Mouse (Mus musculus) MEL (cell line): Measurements from ENCODE around the gene Rgl1. TPM values are rescaled to one million over a fixed set of nuclear protein-coding genes. Genes with fewer than 3 reads are reported as not detected.

ENCODE experiments used
- DNase-seq: peaks from one replicate; pipeline ENCODE4 v3.0.0; 2011; ENCODE audit warnings: low read depth, low spot score
- H3K27ac ChIP-seq: 2 replicates; pipeline ENCODE4 v1.5.1; 2012; ENCODE audit warnings: low read depth, mild to moderate bottlenecking, control low read depth, low read length, moderate library complexity; ENCODE audit not compliant: control insufficient read depth
- H3K27me3 ChIP-seq, 2 experiments: fragments of 150-350 bp in 1 of 2; sonication (generic) in 1 of 2; 2 replicates each; pipeline ENCODE4 v1.6.1; 2012; ENCODE audit warnings: low read length in 2 of 2, mild to moderate bottlenecking in 2 of 2, improper control_type of control experiment in 1 of 2, moderate library complexity in 1 of 2; ENCODE audit not compliant: insufficient read depth in 2 of 2, control insufficient read depth in 1 of 2
- H3K36me3 ChIP-seq, 2 experiments: 2 replicates each; pipeline ENCODE4 v1.6.1; 2012 to 2014; ENCODE audit warnings: low read length in 2 of 2, improper control_type of control experiment in 1 of 2, inconsistent platforms in 1 of 2, mild to moderate bottlenecking in 1 of 2; ENCODE audit not compliant: insufficient read depth in 2 of 2, control insufficient read depth in 1 of 2
- H3K4me1 ChIP-seq, 2 experiments: fragments of 150-350 bp in 1 of 2; sonication (generic) in 1 of 2; 2 replicates each; pipeline ENCODE4 v1.6.1; 2012; ENCODE audit warnings: low read length in 2 of 2, improper control_type of control experiment in 1 of 2, mild to moderate bottlenecking in 1 of 2; ENCODE audit not compliant: insufficient read depth in 2 of 2, control insufficient read depth in 1 of 2
- H3K4me3 ChIP-seq, 2 experiments: fragments of 150-350 bp in 1 of 2; sonication (generic) in 1 of 2; 2 replicates each; pipeline ENCODE4 v1.5.1; 2012; ENCODE audit warnings: low read depth in 2 of 2, low read length in 2 of 2, mild to moderate bottlenecking in 2 of 2, moderate library complexity in 2 of 2, control low read depth in 1 of 2, improper control_type of control experiment in 1 of 2; ENCODE audit not compliant: control insufficient read depth in 1 of 2, insufficient read depth in 1 of 2
- H3K79me2 ChIP-seq: 2 replicates; pipeline ENCODE4 v1.6.1; 2012; ENCODE audit warnings: mild to moderate bottlenecking, low read length, moderate library complexity; ENCODE audit not compliant: control insufficient read depth, poor library complexity, insufficient read depth
- H3K9ac ChIP-seq: 2 replicates; pipeline ENCODE4 v1.6.1; 2012; ENCODE audit warnings: low read depth, mild to moderate bottlenecking, control low read depth, low read length, moderate library complexity; ENCODE audit not compliant: control insufficient read depth, poor library complexity, severe bottlenecking
- H3K9me3 ChIP-seq: fragments of 150-350 bp; sonication (generic); replicated peaks from 2 replicates; pipeline ENCODE4 v1.6.1; 2012; ENCODE audit warnings: mild to moderate bottlenecking, low read length, improper control_type of control experiment, moderate library complexity; ENCODE audit not compliant: insufficient read depth
- BHLHE40 ChIP-seq: IDR thresholded peaks from 2 replicates; pipeline ENCODE4 v1.6.1; 2012; ENCODE audit warnings: low read depth, mild to moderate bottlenecking, inconsistent platforms, low read length, improper control_type of control experiment, borderline replicate concordance
- EP300 ChIP-seq, 2 experiments: IDR thresholded peaks; 2 replicates each; pipeline ENCODE4 v1.6.1; 2011; ENCODE audit warnings: improper control_type of control experiment in 2 of 2, low read length in 2 of 2, low read depth in 1 of 2, mild to moderate bottlenecking in 1 of 2
- GABPA ChIP-seq: IDR thresholded peaks from 2 replicates; pipeline ENCODE4 v1.6.1; 2012; ENCODE audit warnings: low read depth, mild to moderate bottlenecking, inconsistent platforms, low read length, improper control_type of control experiment, moderate library complexity
- HCFC1 ChIP-seq: IDR thresholded peaks from 2 replicates; pipeline ENCODE4 v1.6.1; 2012; ENCODE audit warnings: low read depth, mild to moderate bottlenecking, inconsistent platforms, low read length, improper control_type of control experiment, moderate library complexity
- KAT2A ChIP-seq: conservative IDR thresholded peaks from 2 replicates; pipeline ENCODE4 v1.6.1; 2012; ENCODE audit warnings: low read depth, low read length, improper control_type of control experiment, inconsistent platforms
- MAFK ChIP-seq: IDR thresholded peaks from 2 replicates; pipeline ENCODE4 v1.6.1; 2011; ENCODE audit warnings: low read depth, mild to moderate bottlenecking, low read length, improper control_type of control experiment, borderline replicate concordance
- MAX ChIP-seq: IDR thresholded peaks from 2 replicates; pipeline ENCODE4 v1.6.1; 2011; ENCODE audit warnings: low read length, improper control_type of control experiment
- MAZ ChIP-seq: IDR thresholded peaks from 2 replicates; pipeline ENCODE4 v1.6.1; 2012; ENCODE audit warnings: low read depth, mild to moderate bottlenecking, inconsistent platforms, low read length, improper control_type of control experiment
- MYB ChIP-seq: IDR thresholded peaks from 2 replicates; pipeline ENCODE4 v1.6.1; 2011; ENCODE audit warnings: mild to moderate bottlenecking, low read depth, low read length, improper control_type of control experiment
- NRF1 ChIP-seq: IDR thresholded peaks from 2 replicates; pipeline ENCODE4 v1.6.1; 2014; ENCODE audit warnings: low read depth, mild to moderate bottlenecking, inconsistent platforms, low read length, improper control_type of control experiment, moderate library complexity; ENCODE audit not compliant: poor library complexity, insufficient read depth, severe bottlenecking
- POLR2AphosphoS2 ChIP-seq: IDR thresholded peaks from 2 replicates; pipeline ENCODE4 v1.6.1; 2011; ENCODE audit warnings: low read length, improper control_type of control experiment
- RAD21 ChIP-seq: IDR thresholded peaks from 2 replicates; pipeline ENCODE4 v1.6.1; 2011; ENCODE audit warnings: mild to moderate bottlenecking, low read depth, low read length, improper control_type of control experiment
- RCOR1 ChIP-seq: IDR thresholded peaks from 2 replicates; pipeline ENCODE4 v1.6.1; 2012; ENCODE audit warnings: low read depth, mild to moderate bottlenecking, inconsistent platforms, low read length, improper control_type of control experiment
- TAL1 ChIP-seq: IDR thresholded peaks from 2 replicates; pipeline ENCODE4 v1.6.1; 2012; ENCODE audit warnings: mild to moderate bottlenecking, inconsistent platforms, low read length, moderate library complexity, mixed read lengths
- TBP ChIP-seq: IDR thresholded peaks from 2 replicates; pipeline ENCODE4 v1.8.0; 2011; ENCODE audit warnings: low read depth, low read length, improper control_type of control experiment
- USF1 ChIP-seq: IDR thresholded peaks from 2 replicates; pipeline ENCODE4 v1.6.1; 2014; ENCODE audit warnings: low read depth, mild to moderate bottlenecking, inconsistent platforms, low read length, improper control_type of control experiment, moderate library complexity
- USF2 ChIP-seq, 2 experiments: IDR thresholded peaks; 2 replicates each; pipeline ENCODE4 v1.6.1; 2011 to 2012; ENCODE audit warnings: improper control_type of control experiment in 2 of 2, low read length in 2 of 2, borderline replicate concordance in 1 of 2, inconsistent platforms in 1 of 2, low read depth in 1 of 2, mild to moderate bottlenecking in 1 of 2; ENCODE audit not compliant: insufficient read depth in 1 of 2
- ZKSCAN1 ChIP-seq: IDR thresholded peaks from 2 replicates; pipeline ENCODE4 v1.6.1; 2012; ENCODE audit warnings: low read depth, mild to moderate bottlenecking, inconsistent platforms, low read length, improper control_type of control experiment, moderate library complexity
- ZMIZ1 ChIP-seq: IDR thresholded peaks from 2 replicates; pipeline ENCODE4 v1.6.1; 2012; ENCODE audit warnings: low read depth, mild to moderate bottlenecking, inconsistent platforms, low read length, improper control_type of control experiment, moderate library complexity
- polyA plus RNA-seq, 2 experiments: library from polyadenylated mRNA; stranded (reverse) in 1 of 2; unstranded in 1 of 2; fragments of >175 nt in 1 of 2; fragments of >200 nt in 1 of 2; gene quantifications; 2 replicates each; pipeline versions ENCODE4 v1.2.1 to v1.2.4; 2012; ENCODE audit warnings: low replicate concordance in 2 of 2, low read depth in 1 of 2; ENCODE audit not compliant: insufficient read length in 2 of 2, insufficient read depth in 1 of 2, missing spikeins in 1 of 2
- total RNA-seq: library from RNA; depleted of rRNA; stranded (reverse); fragments of 300-350 nt; gene quantifications from 2 replicates; pipeline ENCODE4 v1.2.3, GENCODE M21; 2012; rRNA removed

Gene Rgl1
- total and polyA plus RNA-seq, 3 experiments, result 0.12 to 0.39 TPM; not detected in 1

GRCm38 (mm10) chr1:152476126-152476525 is 290.0 kb downstream of the Rgl1 start:
- H3K9me3 ChIP-seq, result no peaks in the 10 kb centered on the region
- no peak for TF ChIP-seq POLR2AphosphoS2
- no peak for TF ChIP-seq USF1
- TF ChIP-seq TBP, result no peak
- no peak for TF ChIP-seq NRF1
- no peak for TF ChIP-seq MAFK
- H3K27ac ChIP-seq, result no peak overlapping the region
- no peaks in the 10 kb centered on the region for H3K36me3 ChIP-seq
- no peaks in the 10 kb centered on the region for H3K79me2 ChIP-seq
- DNase-seq, result no peak
- H3K9ac ChIP-seq, result no peak overlapping the region
- no peaks in the 10 kb centered on the region for H3K4me1 ChIP-seq
- H3K27me3 ChIP-seq, result peaks cover 6 to 8% of the 10 kb centered on the region in 2 experiments
- no peak overlapping the region for H3K4me3 ChIP-seq

DNA sequence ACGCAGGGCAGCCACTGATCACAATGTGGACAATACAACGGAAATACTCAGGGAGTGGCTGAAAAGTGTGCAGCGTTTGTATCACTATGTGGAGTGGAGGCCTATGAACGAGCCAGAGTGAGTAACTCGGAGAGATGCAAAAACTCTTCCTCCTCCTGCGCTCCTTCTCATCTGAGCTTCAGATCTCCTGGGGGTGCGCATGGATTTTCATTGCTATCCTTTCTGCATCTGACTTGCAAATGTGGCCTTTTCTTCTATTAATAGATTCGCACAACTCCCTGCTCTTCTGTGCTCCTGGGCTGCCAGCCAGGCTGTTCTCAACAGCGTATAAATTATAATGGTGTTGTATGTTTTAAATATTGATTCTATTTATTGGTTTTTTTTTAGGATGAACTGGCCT is 297.7 kb downstream of the Rgl1 start:
- DNase-seq, result no peak
- Histone ChIP-seq H3K79me2 (no peaks in the 10 kb centered on the region), H3K4me1 (no peaks in the 10 kb centered on the region), H3K36me3 (no peaks in the 10 kb centered on the region), H3K9ac (no peak overlapping the region), H3K4me3 (no peak overlapping the region), H3K9me3 (no peaks in the 10 kb centered on the region), H3K27me3 (peaks cover 3 to 7% of the 10 kb centered on the region in 2 experiments; a peak in 3 of 4 replicates), H3K27ac (no peak overlapping the region)
- TF ChIP-seq HCFC1 (no peak), NRF1 (no peak), MYB (no peak), TAL1 (no peak), GABPA (no peak), RCOR1 (no peak), TBP (no peak), USF1 (no peak), MAZ (no peak), MAX (no peak), RAD21 (no peak), BHLHE40 (no peak), ZMIZ1 (no peak), MAFK (no peak), ZKSCAN1 (no peak), USF2 (IDR thresholded peaks at IDR 0.05; ENCODE audit: borderline replicate concordance in 1 of 2, insufficient read depth in 1 of 2, low read depth in 1 of 2, low read length in 2 of 2) (no peak), KAT2A (no peak), EP300 (IDR thresholded peaks at IDR 0.05; ENCODE audit: low read depth in 1 of 2, low read length in 2 of 2) (no peak)

Other genes starting within 250 kb of the Rgl1 start
- not detected in 2 replicates for gene Apobec4, start 15.8 kb downstream of the Rgl1 start, total RNA-seq
- gene Apobec4, start 15.8 kb downstream of the Rgl1 start, polyA plus RNA-seq, result not detected
- 117 and 119 TPM in 2 replicates for gene Arpc5, start 191 bp upstream of the Rgl1 start, total RNA-seq
- 100 to 1,000 TPM in 1 of 2 experiments, not detected in 1; 145 TPM for gene Arpc5, start 191 bp upstream of the Rgl1 start, polyA plus RNA-seq
- 35.0 and 41.8 TPM in 2 replicates for gene Ncf2, start 33.8 kb upstream of the Rgl1 start, total RNA-seq
- 10 to 100 TPM in 1 of 2 experiments, not detected in 1; 49.2 TPM for gene Ncf2, start 33.8 kb upstream of the Rgl1 start, polyA plus RNA-seq
- gene Smg7, start 136.3 kb upstream of the Rgl1 start, total RNA-seq, result 32.1 and 32.8 TPM in 2 replicates
- gene Smg7, start 136.3 kb upstream of the Rgl1 start, polyA plus RNA-seq, result 10 to 100 TPM; 52.4 to 53.9 TPM
- gene Nmnat2, start 188.6 kb upstream of the Rgl1 start, total RNA-seq, result 2.8 and 3.0 TPM in 2 replicates
- gene Nmnat2, start 188.6 kb upstream of the Rgl1 start, polyA plus RNA-seq, result 1 to 10 TPM in 1 of 2 experiments, not detected in 1; 1.3 TPM